Mouse (Mus musculus) ES-E14 (cell line): ENCODE measurements around the gene Krt19. TPM values are rescaled to one million over a fixed set of nuclear protein-coding genes. Genes with fewer than 3 reads are reported as not detected.

ENCODE experiments used
- DNase-seq: peaks from one replicate; pipeline ENCODE4 v3.0.0-alpha.2; 2013; ENCODE audit warnings: low read depth, low spot score
- H3K27ac ChIP-seq: 2 replicates; pipeline ENCODE4 v1.5.1; 2012; ENCODE audit warnings: low read depth, mild to moderate bottlenecking, low read length, moderate library complexity, mixed read lengths; ENCODE audit not compliant: poor library complexity, insufficient read depth, severe bottlenecking
- H3K36me3 ChIP-seq: 2 replicates; pipeline ENCODE4 v1.6.1; 2012; ENCODE audit warnings: mild to moderate bottlenecking, low read length, moderate library complexity, mixed read lengths; ENCODE audit not compliant: control insufficient read depth, poor library complexity, insufficient read depth, severe bottlenecking
- H3K4me1 ChIP-seq, 2 experiments: fragments of 150-350 bp in 1 of 2; sonication (generic) in 1 of 2; 2 replicates each; pipeline ENCODE4 v1.6.1; 2012; ENCODE audit warnings: low read length in 2 of 2, mild to moderate bottlenecking in 1 of 2, mixed read lengths in 1 of 2; ENCODE audit not compliant: control insufficient read depth in 2 of 2, insufficient read depth in 2 of 2, poor library complexity in 1 of 2
- H3K4me3 ChIP-seq, 2 experiments: fragments of 150-350 bp in 1 of 2; sonication (generic) in 1 of 2; 2 replicates each; pipeline ENCODE4 v1.5.1; 2012; ENCODE audit warnings: low read length in 2 of 2, low read depth in 1 of 2, mild to moderate bottlenecking in 1 of 2, mixed read lengths in 1 of 2; ENCODE audit not compliant: insufficient read depth in 1 of 2, poor library complexity in 1 of 2, severe bottlenecking in 1 of 2
- H3K9ac ChIP-seq: 2 replicates; pipeline ENCODE4 v1.6.1; 2012; ENCODE audit warnings: low read depth, mild to moderate bottlenecking, low read length, mixed read lengths; ENCODE audit not compliant: poor library complexity, insufficient read depth, severe bottlenecking
- H3K9me3 ChIP-seq: fragments of 150-350 bp; sonication (generic); 2 replicates; pipeline ENCODE4 v1.6.1; 2012; ENCODE audit warnings: low read depth, mild to moderate bottlenecking, low read length; ENCODE audit not compliant: control insufficient read depth, insufficient read depth
- CHD2 ChIP-seq: IDR thresholded peaks from 2 replicates; pipeline ENCODE4 v1.6.1; 2014; ENCODE audit warnings: mild to moderate bottlenecking, low read depth, low read length, inconsistent platforms
- HCFC1 ChIP-seq: IDR thresholded peaks from 2 replicates; pipeline ENCODE4 v1.6.1; 2012; ENCODE audit warnings: low read length, inconsistent platforms, borderline replicate concordance; ENCODE audit not compliant: insufficient read depth
- MAFK ChIP-seq: IDR thresholded peaks from 2 replicates; pipeline ENCODE4 v1.6.1; 2014; ENCODE audit warnings: mild to moderate bottlenecking, low read depth, low read length, inconsistent platforms; ENCODE audit not compliant: insufficient read depth
- ZC3H11A ChIP-seq: IDR thresholded peaks from 2 replicates; pipeline ENCODE4 v1.6.1; 2012; ENCODE audit warnings: low read depth, mild to moderate bottlenecking, inconsistent platforms, low read length, borderline replicate concordance
- ZNF384 ChIP-seq: IDR thresholded peaks from 2 replicates; pipeline ENCODE4 v1.6.1; 2012; ENCODE audit warnings: low read depth, low read length, inconsistent platforms
- in situ Hi-C, 2 experiments: fragments of 600-800 bp; cut with MboI; formaldehyde crosslinking; loops; one replicate each; pipeline ENCODE4 v1.15.1; 2025; ENCODE audit warnings: low sequenced_read_pairs in 2 of 2, inconsistent platforms in 1 of 2; ENCODE audit not compliant: unreplicated experiment in 2 of 2
- total RNA-seq: library from RNA; depleted of rRNA; stranded (reverse); fragments of 300-350 nt; gene quantifications from 2 replicates; pipeline ENCODE4 v1.2.3, GENCODE M21; 2012; rRNA removed

Krt19 gene
- total RNA-seq, 1 experiment = 79.9 TPM

GRCm38 (mm10) chr11:100097819-100098218 is 50.6 kb downstream of the Krt19 start:
- H3K9me3 ChIP-seq = no peaks in the 10 kb centered on the region
- no peak overlapping the region for H3K4me3 ChIP-seq
- DNase-seq = no peak
- no peak overlapping the region for H3K9ac ChIP-seq
- H3K36me3 ChIP-seq = no peaks in the 10 kb centered on the region
- no peak overlapping the region for H3K27ac ChIP-seq
- no peaks in the 10 kb centered on the region for H3K4me1 ChIP-seq
- TF ChIP-seq CHD2 (no peak), MAFK (no peak), ZC3H11A (no peak), ZNF384 (no peak), HCFC1 (no peak)
- in situ Hi-C loops = no loop called here

- no peak for DNase-seq
- no peak within 1 kb of the TSS for H3K27ac ChIP-seq
- no peaks in the 10 kb centered on the region for H3K36me3 ChIP-seq
- H3K9ac ChIP-seq = no peak within 1 kb of the TSS
- TF ChIP-seq HCFC1 (no peak), MAFK (no peak), ZNF384 (no peak), CHD2 (no peak), ZC3H11A (no peak)
- in situ Hi-C loops = no loop called here
- H3K9me3 ChIP-seq = no peaks in the 10 kb centered on the region
- H3K4me3 ChIP-seq = no peak within 1 kb of the TSS
- no peaks in the 10 kb centered on the region for H3K4me1 ChIP-seq
Measured at GRCm38 (mm10) chr11:100096141-100096540, 52.3 kb downstream of the Krt19 start, which contains the start of gene Krt35. Krt35 (minus strand) TSS chr11:100096241.

Other genes with a start within 250 kb of the Krt19 start
- gene Krtap31-1, start 240.7 kb downstream of the Krt19 start, total RNA-seq = not detected in 2 replicates
- gene Gm11565, start 233.9 kb downstream of the Krt19 start, total RNA-seq = not detected in 2 replicates
- gene Krtap31-2, start 212.4 kb downstream of the Krt19 start, total RNA-seq = not detected in 2 replicates
- not detected in 2 replicates for gene Krtap9-5, start 200.2 kb downstream of the Krt19 start, total RNA-seq
- not detected in 2 replicates for gene Krtap29-1, start 169.6 kb downstream of the Krt19 start, total RNA-seq
- not detected in 2 replicates for gene Krtap16-1, start 162.1 kb downstream of the Krt19 start, total RNA-seq
- gene Krtap17-1, start 154.7 kb downstream of the Krt19 start, total RNA-seq = not detected in 2 replicates
- not detected in 2 replicates for gene Krt33a, start 132.5 kb downstream of the Krt19 start, total RNA-seq
- gene Krt33b, start 118.8 kb downstream of the Krt19 start, total RNA-seq = not detected in 2 replicates
- gene Krt34, start 107.1 kb downstream of the Krt19 start, total RNA-seq = not detected in 2 replicates
- not detected in 2 replicates for gene Krt31, start 98.1 kb downstream of the Krt19 start, total RNA-seq
- not detected in 2 replicates for gene Krt32, start 60.4 kb downstream of the Krt19 start, total RNA-seq
- not detected in 2 replicates for gene Krt35, start 52.4 kb downstream of the Krt19 start, total RNA-seq
- 0.13 and 0.16 TPM in 2 replicates for gene Krt36, start 43.0 kb downstream of the Krt19 start, total RNA-seq
- gene Krt13, start 27.1 kb downstream of the Krt19 start, total RNA-seq = 0.71 and 1.1 TPM in 2 replicates
- 0.16 and 0.36 TPM in 2 replicates for gene Krt15, start 12.7 kb downstream of the Krt19 start, total RNA-seq
- gene Krt9, start 44.6 kb upstream of the Krt19 start, total RNA-seq = 0.09 and 0.11 TPM in 2 replicates
- gene Krt14, start 58.9 kb upstream of the Krt19 start, total RNA-seq = 2.1 and 2.3 TPM in 2 replicates
- 0.31 and 0.69 TPM in 2 replicates for gene Krt16, start 100.2 kb upstream of the Krt19 start, total RNA-seq
- 3.2 and 8.5 TPM in 2 replicates for gene Krt17, start 112.4 kb upstream of the Krt19 start, total RNA-seq
- 21.7 and 42.5 TPM in 2 replicates for gene Krt42, start 121.2 kb upstream of the Krt19 start, total RNA-seq
- gene Eif1, start 171.2 kb upstream of the Krt19 start, total RNA-seq = 322 and 326 TPM in 2 replicates
- gene Gast, start 185.7 kb upstream of the Krt19 start, total RNA-seq = 1.6 and 2.9 TPM in 2 replicates
- 21.4 and 34.2 TPM in 2 replicates for gene Hap1, start 207.5 kb upstream of the Krt19 start, total RNA-seq
- 97.6 and 101 TPM in 2 replicates for gene Jup, start 249.1 kb upstream of the Krt19 start, total RNA-seq